Mouse (Mus musculus) liver (tissue): ENCODE measurements around the gene Hif3a.

Experiments
- DNase-seq: peaks from one replicate; pipeline ENCODE4 v3.0.0-alpha.2; 2020; ENCODE audit warnings: mixed read lengths

Hif3a gene

DNA sequence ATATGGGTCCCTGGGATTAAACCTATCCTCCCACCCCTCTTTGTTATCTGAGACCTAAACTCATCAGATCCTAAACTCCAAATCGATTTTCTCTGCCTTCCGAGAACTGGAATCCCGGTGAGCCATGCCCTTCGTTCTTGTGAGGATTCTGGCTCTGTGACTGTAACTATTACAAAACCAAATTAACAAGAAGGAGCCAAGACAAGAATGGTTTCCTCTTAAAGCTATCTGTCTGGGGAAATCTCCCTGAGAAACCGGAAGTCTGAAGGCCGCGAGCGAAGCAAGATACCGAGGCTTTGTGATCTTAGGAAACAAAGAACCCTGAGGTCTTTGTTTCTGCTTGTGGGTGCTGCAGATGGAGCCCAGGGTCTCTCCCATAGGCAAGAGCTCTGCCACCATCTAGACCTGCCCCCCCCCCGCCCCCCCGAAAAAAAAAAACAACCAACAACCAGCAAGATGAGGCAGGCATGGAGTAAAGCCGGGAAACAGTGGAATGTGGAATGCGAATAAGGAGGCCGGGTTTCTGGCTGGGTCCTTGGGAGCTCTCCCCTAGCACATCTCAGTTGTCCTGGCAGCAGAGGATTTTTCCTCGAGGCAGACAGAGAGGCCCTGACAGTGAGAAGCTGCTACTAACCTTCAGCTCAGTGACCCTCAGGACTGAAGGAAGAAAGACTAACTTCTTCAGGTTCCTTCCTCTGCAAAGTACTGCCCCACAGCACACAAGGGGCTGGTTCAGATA lies 72.1 kb downstream of the Hif3a start:
- no peak for DNase-seq

- DNase-seq = peak; percentile 44
These were observed 73.8 kb downstream of the Hif3a start for GRCm38 (mm10) chr7:16988405-16988804.

DNA sequence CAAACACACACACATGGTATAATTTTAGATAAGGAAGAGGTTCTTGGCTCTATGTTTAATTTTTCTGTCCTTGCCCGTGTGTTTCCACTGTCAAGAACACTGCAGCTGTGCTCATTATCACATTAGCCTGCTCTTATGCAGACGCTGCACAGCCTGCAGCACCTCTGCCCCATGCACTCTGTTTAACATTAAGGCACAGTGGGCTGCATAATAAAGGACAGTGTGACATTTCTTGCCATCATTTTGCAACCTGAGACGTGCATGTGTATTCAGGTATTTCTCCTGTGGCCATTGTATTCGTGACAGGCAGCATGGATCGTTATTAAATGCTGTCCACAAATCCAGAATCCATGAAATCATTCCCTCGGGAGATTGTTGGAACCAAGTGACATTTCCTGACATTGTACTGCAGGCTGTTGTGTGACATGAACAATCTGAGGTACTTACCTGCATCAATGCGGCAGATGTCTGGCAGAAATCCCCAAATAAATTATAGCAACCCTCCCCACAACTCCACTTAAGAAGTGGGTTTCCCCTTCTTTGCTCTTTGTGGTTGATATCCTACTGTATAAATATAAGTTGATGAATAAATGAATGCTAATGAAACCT lies 74.6 kb downstream of the Hif3a start:
- DNase-seq = no peak

DNA sequence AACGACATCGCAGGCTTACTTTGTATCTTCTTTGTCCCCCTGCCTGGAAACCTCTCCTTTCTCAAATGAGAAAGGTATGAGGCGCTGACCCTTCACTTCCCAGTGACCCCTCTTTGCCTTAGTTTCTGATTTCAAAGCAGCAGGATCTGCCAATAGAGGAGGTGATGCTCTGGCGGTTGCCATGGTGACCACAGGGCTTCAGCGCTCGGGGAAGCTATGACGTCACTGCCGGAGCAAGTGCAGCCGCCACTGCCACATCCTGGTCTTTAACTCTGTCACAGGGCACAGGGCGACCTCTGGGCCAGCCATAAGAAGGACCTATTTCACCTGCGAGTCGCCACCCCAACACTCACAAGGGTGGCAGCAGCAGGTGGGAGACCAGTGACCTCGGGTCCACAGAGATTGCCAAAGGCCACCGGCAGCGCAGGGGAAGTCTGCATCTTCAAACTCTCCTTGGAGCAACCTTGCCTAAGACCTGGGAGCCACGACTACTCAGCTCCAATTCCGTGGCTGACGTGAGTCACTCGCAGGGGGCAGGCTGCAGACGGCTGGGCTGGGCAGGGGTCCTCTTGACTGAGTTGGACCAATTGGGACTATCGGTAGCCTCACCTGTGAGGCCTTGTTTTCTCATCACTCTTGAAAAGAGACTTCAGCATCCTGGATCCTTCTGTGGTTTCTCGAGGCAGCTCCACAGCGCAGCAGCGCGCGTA lies 79.2 kb downstream of the Hif3a start, which contains the start of gene Gm42372:
Gene Gm42372 (plus strand): TSS at position 228 of the 710 bp plus-strand sequence.
- peak; percentile 50 for DNase-seq
